Mouse (Mus musculus) mesoderm, embryonic 11.5 days (tissue): ENCODE results near the gene Ptprj.
A peak's percentile ranks its signal among the peaks of the same experiment; 100 is the strongest.

ENCODE experiments used
- DNase-seq: peaks from one replicate; pipeline ENCODE4 v3.0.0-alpha.2; 2012; ENCODE audit warnings: low read depth, low spot score

Gene Ptprj

DNA sequence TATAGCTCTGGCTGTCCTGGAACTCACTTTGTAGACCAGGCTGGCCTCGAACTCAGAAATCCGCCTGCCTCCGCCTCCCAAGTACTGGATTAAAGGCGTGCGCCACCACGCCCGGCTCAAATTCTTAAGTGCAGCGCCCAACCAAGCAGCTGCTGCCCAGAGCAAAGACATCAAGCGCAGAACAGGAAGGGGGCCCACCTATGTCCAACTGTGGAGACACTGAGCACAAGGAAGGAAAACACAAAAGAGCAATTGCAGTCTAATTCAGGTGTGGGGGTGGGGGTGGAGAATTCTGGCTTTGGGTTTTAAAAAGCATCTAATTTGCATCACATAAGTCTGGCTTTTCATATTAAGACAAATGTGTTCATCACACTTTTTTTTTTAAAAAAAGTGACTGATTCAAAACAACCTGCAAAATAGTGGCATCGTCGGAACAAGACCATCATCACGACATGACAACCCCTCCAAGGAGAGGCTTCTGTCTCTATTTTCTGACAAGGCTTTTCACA is 20.7 kb downstream of the Ptprj start:
- DNase-seq, result no peak

DNA sequence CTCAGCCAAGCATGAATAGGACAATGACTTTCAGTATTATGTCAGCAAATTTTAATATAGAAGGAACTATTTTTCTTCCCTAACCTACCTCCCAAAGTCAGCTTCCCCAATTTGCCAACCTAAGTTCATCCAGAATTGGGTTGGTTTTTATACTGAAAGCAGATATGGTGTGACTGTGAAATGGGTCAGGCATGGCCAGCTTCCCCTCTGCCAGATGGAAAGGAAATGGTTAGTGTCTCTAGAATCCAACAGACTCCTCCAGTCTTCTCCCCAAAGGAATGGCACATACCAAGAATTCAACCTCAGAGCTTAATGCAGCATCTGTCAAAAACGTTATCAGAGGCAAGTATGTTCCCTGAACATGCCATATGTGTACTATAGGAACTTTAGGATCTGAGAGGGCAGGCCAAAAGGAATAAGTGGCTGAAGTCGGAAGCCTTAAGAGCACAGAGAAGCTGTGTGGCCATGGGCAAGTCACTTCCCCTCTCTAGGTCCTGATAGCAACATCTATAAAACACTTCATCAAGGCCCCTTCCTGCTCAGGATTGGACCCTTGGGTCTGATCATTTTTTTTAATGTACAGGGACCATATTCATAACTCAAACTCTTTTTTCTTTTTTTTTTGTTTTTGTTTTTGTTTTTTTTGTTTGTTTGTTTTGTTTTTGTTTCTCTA is 21.3 kb downstream of the Ptprj start:
- DNase-seq, result no peak

DNA sequence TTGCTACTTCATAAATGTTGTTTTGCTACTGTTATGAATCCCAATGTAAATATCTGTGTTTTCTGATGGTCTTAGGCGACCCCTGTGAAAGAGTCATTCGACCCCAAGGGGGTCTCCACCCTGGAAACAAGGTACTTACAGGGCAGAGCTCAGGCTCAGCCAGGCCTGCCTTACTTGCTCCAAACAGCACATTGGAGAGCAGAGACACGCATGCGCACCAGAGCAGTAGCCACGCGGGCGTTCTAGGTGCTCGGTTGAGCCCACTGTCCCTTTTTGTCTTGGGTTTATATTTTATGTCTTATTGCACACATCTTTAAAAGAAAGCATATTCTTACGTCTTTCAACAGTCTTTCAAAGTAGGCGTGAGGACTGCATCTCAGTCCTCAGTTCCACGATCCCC is 22.1 kb downstream of the Ptprj start:
- no peak for DNase-seq

DNA sequence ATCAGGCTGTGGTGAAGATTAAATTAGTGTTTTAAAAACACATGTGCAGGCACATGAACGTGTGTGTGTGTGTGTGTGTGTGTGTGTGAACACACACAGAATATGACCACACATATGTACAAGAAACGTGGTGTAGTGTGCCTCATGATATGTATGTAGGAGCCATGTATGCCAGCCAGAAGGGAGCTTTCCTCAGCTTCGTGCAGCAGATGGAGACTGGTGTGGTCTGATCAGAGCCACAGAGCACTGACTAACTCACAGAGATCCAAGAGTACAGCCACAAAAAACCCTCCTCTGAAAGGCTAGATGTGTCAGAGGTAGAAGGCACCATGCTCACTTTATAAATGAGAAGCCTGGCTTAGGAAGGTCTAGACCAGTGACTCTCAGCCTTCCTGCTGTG is 22.5 kb downstream of the Ptprj start:
- no peak for DNase-seq

DNA sequence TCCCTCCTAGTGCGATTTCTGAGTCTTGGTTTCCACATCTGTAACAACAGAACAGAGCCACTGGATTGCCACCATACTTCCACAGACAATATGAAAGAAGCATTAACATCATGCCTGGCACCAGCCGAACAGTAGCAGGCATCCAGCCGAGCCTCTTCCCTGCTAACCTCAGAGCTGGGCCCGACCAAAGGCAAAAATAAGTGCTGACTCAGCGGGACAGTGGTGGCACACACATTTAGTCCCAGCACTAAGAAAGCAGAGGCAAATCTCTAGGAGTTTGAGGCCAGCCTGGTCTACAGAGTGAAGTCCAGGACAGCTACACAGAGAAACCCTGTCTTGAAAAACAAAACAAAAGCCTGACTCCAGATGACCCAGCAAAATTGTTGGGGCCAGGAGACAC is 24.7 kb downstream of the Ptprj start:
- DNase-seq, result no peak

DNA sequence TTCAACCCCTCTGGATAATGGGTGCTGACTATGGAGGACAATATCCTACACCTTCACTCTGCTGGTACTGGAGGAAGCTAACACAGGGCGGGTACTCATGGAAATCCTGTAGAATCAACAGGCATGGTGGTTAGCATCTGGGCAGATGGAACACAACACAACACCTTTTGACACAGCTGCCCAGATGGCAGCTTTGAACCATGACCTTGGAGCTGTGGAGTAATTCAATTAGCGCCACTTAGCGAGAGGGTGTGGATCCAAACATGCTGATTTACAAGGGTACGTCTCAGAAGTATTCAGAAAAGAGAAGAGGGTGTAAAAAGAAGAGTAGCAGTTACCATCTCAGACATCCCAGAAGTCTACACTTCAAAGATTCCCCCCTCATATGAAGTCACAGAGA is 25.6 kb downstream of the Ptprj start:
- no peak for DNase-seq

DNA sequence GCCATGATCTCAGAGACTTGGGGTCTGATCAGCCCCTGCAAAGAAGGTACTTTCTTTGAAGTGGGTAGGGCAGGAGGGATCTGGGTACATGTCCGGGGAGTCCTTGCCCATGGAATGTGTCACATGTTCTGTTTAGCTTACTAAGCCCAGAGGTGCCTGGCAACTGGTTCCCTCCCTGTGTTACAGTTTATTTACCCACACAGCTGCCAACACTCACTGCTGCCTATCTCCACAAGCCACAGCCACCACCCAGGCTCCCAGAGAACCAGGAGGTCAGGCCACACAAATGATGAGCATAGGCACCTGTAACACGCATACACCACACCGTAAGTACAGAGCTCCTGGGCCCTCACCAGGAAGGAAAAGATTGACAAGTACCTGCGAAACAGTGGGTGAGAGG is 26.6 kb downstream of the Ptprj start:
- DNase-seq, result no peak

DNA sequence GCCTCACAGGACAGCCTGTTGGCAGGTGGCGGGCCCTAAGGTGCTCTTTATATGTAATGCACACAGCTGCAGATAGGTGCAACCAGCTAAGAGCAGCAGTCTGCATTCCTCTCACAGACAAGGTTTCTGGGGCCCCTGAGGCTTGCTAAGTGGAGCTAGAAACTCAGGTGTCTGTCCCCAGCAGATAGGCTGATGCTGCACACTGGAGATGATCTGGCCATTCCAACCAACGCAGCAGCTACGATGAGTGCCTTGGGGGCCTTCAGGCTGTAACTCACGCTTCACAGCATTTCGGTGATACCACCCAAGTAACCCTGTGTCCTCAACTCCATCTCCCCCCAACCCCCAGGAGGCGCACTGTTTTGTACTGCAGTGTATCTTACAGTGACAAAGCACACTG is 29.8 kb downstream of the Ptprj start:
- DNase-seq, result no peak

DNA sequence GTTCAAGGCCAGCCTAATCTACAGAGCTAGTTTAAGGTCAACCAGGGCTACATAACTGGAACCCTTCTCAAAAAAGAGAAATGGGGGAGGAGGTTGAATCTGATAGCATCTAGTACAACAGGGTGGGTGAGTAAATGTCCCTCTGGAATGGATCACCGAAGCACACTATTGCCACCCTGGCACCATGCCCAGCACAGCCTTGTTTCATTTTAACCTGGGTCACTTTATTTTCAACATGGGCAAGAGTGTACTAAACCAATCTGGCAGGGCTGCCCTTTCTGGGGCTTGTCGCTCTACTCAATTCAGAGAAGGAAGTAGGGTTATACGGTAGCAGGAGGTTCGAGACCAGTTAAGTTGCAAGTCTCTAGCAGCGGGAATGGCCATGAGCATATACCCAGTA is 31.9 kb downstream of the Ptprj start:
- DNase-seq, result no peak

DNA sequence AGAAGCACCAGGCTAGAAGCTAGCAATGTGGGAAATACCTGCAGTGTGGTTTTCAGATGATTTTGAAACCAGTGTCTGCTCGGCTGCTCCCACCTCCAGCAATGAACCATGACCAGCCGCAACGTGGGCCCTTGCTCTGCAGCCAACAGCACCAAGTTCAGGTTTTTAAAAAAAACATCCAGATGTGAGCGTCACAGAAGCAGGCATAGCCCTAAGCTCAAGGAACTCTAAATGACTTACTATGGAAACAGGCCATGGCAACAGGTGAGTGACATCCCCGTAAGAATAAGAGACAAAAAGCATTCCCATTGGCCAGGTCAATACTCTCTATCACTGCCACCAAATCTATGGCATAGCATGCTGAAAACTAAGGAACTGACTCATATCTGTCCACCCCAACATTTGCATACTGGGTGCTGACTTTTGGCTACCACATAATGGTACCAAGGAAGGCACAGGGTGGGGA is 33.3 kb downstream of the Ptprj start:
- no peak for DNase-seq

DNA sequence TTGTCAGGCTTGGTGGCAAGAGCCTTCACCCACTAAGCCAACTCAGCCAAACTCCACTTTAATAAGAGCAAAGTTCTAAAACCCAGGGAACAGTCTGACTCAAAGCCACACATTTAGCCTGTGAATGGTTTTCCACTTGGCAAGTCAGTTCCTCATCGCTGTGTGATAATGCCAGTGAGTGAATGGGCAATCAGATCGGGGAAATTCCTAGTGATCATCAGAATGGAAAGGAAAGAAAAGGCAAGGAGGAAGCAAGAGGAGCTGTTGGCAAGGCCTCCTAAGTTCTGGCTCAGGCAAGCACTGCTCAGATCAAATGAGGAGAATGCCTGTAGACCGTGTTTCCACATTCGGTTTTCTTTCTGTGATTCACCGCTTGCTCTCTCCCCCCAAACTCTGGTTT is 35.2 kb downstream of the Ptprj start:
- DNase-seq, result no peak

DNA sequence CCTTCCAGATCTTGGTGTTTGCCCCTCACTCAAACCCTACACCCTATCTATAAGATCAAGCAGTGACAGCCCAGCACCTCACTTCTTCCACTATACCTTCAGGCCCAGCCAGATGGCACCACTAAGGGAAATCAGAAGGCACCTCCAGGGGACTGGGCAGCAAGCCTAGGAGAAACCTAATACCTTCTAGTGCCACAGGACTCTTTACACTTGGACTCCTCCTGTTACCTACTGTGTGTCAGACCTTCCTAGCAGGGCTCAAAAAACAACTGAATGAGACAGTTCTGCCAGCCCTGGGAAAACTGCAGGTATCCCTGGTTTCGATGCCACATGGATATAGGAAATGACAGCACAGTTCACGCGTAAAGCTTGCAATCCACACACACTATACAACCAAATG is 36.5 kb downstream of the Ptprj start:
- DNase-seq, result no peak

DNA sequence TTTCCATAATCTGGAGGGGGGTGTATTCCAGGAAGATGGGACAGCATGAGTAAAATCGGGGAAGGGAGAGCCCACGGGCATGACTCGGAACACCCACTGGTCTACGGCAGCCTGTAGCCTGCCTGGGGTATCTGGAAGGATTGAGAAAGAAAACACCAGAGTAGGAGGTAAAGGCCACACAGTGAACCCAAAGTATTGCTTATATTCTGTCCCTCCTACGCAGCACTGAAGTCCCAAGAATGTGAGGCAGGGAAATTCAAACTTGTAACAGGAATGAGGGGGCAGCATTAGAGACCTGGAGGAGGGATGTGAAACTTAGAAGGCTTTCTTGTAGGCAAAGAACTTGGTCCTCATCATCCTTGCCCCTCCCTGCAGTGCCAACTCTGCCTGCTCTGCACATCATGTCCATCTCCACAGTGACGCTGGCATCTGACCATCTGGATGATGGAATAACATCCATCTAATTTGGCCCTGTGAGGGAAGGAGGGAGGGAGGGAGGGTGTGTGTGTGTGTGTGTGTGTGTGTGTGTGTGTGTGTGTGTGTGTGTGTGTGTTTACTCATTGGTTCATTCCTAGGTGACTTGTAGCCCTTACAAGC is 37.2 kb downstream of the Ptprj start:
- DNase-seq, result no peak

DNA sequence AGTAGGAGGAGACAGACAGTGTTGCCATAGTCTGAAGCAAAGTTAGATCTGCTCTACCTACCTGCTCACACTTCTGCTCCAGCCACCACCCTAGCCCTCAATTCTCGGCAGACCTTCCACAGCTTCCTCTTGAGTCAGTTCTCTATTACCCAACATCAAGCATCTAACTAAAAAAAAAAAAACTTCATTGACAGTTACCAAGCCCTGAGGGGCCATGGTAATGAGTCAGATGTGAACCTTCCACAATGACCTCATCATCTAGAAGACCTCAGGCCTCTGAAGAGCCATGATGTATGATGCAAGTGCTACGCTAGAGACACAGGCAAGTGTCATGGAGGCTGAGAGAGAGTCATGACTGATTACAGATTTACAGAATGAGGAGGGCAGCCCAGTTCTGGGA is 37.8 kb downstream of the Ptprj start:
- DNase-seq, result no peak

DNA sequence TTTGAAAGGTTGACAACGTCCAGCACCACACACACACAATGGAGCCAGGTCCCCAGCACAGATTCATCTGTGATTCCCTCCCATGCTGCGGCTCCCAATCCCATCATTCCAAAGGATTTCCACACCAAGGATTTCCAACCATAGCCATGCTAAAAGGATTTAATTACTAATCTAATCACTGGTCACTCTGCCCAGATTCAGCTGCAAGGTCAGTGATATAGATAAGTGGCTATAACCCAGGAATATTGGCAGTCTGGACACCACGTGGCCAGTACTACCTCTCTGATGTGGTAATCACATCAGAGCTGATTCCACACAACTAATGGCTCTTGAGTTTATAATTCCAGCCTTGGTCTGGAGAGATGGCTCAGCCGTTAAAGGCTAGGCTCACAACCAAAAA is 41.2 kb downstream of the Ptprj start:
- no peak for DNase-seq

DNA sequence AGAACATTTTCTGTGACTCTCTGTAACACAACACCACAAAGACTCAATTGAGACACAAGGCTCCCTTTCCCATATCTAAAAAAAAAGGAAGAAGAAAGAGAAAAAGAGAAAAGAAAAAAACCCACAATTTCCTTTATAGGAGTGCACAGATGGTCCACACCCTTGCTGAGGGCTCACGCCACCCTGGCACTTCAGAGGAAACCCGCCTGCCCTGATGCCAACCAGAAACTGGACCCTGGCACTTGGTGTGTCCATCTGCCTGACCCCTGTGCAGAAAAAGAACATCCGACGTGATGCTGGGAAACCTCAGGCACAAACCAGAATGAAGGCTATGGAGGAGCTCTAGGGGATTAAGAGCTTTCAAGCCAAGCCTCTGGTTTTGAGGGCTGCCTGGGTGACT is 43.2 kb downstream of the Ptprj start:
- no peak for DNase-seq

DNA sequence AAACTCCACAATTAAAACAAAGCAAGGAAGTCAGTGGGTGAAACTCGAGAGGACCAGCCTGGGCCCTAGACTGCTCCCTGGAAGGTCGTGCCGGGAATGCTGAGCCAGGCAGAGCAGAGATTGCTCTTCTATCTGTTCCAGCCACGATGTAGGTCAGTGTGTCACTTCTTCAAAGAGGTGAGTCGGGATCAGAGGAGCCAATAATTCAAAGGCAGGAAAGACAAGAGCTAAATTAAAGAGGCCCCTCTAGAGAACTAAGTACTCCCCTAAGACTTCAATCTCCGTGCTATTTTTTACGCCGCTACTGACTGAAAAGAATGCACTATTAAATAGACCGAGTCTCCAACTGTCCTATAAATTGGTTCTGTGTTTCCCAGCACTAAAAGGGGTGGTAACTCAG is 43.9 kb downstream of the Ptprj start:
- DNase-seq, result peak; percentile 51

DNA sequence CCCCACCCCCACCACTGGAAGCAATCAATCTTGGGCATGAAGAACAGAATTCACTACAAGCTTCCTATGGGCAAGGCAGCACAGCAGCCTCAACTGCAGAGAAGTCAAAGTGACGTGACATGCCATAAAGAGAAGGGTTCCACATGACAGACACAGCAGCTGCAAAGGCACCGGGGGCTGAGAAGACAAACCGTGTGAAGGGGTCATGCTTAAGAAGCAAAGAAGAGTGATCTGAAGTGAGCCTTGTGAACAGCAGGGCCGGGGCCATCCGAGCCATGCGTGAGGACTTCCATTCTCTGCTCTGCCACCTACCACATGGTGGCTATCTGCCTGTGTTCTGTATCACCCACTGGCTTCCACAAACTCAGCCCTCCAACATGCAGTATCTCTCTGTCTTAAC is 45.7 kb downstream of the Ptprj start:
- DNase-seq, result no peak

DNA sequence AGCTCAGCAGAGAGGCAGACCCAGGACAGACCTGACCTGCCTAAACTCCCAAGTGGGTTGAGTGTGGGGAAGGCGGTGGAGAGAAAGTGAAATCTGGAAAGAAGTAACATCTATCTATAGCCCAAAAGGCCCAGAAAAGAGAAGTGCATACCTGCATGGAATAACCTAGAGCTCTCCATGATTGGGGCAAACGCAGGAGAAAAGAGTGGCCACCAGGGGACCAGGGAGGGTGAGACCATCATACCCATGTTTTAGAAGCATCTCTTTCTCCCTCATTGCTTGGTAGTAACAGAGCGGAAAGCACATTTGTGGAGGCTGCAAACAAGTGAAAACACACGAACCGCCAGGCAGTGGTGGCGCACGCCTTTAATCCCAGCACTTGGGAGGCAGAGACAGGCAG is 46.5 kb downstream of the Ptprj start:
- no peak for DNase-seq

DNA sequence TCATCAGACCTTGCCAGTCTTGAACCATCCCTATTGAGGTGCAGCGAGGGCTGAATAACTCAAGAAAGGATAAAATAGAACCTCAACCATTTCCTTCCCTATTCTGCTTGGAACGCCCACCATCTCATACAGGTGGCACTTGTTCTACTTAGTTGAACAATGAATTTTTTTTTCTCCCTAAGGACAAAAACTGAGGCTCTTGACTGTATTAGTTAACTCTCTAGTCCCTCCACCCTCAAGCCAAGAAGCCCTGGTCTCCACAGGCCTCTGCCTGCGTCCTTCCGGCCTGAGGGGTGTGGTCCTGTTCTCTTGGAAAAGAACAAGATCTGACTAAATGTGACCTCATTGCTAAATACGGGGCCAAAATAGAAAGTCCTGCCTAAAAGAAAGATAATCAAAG is 48.4 kb downstream of the Ptprj start:
- no peak for DNase-seq

DNA sequence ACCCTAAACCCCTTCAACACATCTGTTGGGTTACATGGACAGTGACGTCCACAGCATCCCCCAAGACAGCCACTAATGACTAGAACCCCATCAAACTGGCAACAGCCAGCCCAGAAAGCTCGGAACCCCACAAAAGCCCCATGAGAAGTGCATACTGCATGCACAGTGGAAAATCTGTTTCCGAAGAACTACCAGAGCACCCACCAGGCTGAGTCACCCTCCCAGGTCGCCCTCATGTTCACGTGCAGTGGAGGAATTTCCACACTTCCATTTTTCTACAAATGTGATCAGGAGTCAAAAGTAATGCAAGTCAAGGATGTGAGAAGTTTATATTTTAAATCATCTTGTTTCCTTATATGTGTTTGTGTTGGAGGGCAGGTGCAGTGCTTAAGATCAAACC is 52.3 kb downstream of the Ptprj start:
- no peak for DNase-seq

DNA sequence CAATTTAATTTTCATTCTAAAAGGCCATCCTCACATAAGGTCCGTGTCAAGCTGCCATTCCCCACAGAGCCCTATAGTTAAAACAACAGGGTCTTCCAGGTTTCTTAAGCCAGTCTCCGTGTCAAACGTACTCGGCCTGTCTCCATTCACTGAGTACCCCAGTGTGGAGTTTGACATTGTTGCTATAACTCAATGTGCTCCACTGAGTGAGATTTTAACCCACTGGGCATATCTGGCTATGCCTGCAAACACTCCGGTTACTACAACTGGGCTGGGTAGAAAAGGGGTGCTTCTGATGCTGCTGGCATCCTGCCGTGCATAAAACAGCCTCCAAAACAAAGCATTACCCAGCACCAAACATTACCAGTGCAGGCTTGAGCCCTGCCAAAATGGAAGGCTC is 53.5 kb downstream of the Ptprj start:
- DNase-seq, result no peak

DNA sequence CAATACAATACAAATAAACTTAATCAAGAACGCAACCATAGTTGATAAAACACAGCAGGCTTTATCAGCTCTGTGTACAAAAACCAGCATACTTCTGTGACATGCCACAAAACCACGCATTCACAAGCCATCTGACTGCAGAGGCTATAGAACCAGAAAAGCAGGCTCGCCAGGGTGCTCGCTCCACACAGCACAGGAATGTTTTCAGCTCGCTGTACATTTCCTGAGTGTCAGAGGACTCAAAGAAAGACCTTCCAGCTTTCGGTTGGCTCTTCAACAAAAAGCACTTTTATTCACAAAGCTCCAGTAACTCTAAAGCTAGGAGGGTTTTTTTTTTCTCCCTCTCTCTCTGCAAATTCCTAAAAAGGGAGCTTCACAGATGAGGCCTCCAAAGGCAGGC is 53.9 kb downstream of the Ptprj start:
- no peak for DNase-seq

DNA sequence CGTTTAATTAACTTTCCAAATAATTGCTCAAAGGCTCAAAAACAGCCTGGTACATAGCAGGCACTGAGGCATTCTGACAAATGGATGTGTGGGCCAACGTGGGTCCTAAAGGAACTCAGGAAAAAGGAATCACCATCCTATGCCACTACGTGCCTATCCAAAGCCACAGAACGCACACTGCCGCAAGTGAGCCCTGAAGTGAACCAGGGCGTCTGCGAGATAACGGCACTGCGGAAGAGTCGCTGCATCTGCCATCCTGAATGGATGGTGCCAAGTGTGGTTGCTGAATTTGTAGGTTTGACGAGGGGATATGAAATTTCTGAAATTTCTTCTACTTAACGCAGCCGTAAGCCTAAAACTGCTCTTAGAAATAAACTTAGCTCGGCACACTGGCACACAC is 54.6 kb downstream of the Ptprj start:
- DNase-seq, result no peak
